Mouse (Mus musculus) c-Kit-positive CD71-positive TER-119-positive erythroid progenitor cells, embryonic 14.5 days (primary cell): Measurements from ENCODE around the gene Col23a1.

Experiments
- DNase-seq: peaks from one replicate; pipeline ENCODE4 v3.0.0-alpha.2; 2013; ENCODE audit warnings: low spot score

Col23a1 gene

GRCm38 (mm10) chr11:51485051-51485521, 195.4 kb downstream of the Col23a1 start:
- no peak for DNase-seq

GRCm38 (mm10) chr11:51485775-51486464, 196.2 kb downstream of the Col23a1 start:
- DNase-seq = no peak

GRCm38 (mm10) chr11:51488813-51489212, 199.1 kb downstream of the Col23a1 start:
- no peak for DNase-seq

- no peak for DNase-seq
Observed at GRCm38 (mm10) chr11:51493421-51493820, 203.7 kb downstream of the Col23a1 start.

GRCm38 (mm10) chr11:51494178-51494577, 204.5 kb downstream of the Col23a1 start:
- no peak for DNase-seq

- no peak for DNase-seq
Observed at GRCm38 (mm10) chr11:51499776-51500175, 210.1 kb downstream of the Col23a1 start.

- no peak for DNase-seq
Observed at GRCm38 (mm10) chr11:51502431-51502851, 212.7 kb downstream of the Col23a1 start.

GRCm38 (mm10) chr11:51504946-51505345, 215.2 kb downstream of the Col23a1 start:
- DNase-seq = no peak

GRCm38 (mm10) chr11:51508053-51508452, 218.3 kb downstream of the Col23a1 start:
- no peak for DNase-seq

GRCm38 (mm10) chr11:51509211-51509610, 219.5 kb downstream of the Col23a1 start:
- DNase-seq = no peak

- no peak for DNase-seq
Observed at GRCm38 (mm10) chr11:51513019-51513418, 223.3 kb downstream of the Col23a1 start.

- DNase-seq = no peak
Observed at GRCm38 (mm10) chr11:51515346-51515745, 225.6 kb downstream of the Col23a1 start.

GRCm38 (mm10) chr11:51518100-51518499, 228.4 kb downstream of the Col23a1 start:
- no peak for DNase-seq

GRCm38 (mm10) chr11:51518585-51518984, 228.9 kb downstream of the Col23a1 start:
- DNase-seq = no peak

- no peak for DNase-seq
Observed at GRCm38 (mm10) chr11:51521440-51521839, 231.7 kb downstream of the Col23a1 start.

GRCm38 (mm10) chr11:51523215-51523614, 233.5 kb downstream of the Col23a1 start:
- DNase-seq = no peak

GRCm38 (mm10) chr11:51523625-51524024, 233.9 kb downstream of the Col23a1 start:
- no peak for DNase-seq

- DNase-seq = no peak
Observed at GRCm38 (mm10) chr11:51526631-51527161, 237.0 kb downstream of the Col23a1 start.

- no peak for DNase-seq
Observed at GRCm38 (mm10) chr11:51533128-51533533, 243.4 kb downstream of the Col23a1 start.

GRCm38 (mm10) chr11:51534314-51534713, 244.6 kb downstream of the Col23a1 start:
- DNase-seq = peak; percentile 71

- no peak for DNase-seq
Observed at GRCm38 (mm10) chr11:51538388-51538787, 248.7 kb downstream of the Col23a1 start.

GRCm38 (mm10) chr11:51538919-51539758, 249.4 kb downstream of the Col23a1 start:
- no peak for DNase-seq

- DNase-seq = peak; percentile 92
Observed at GRCm38 (mm10) chr11:51539759-51540282, 250.1 kb downstream of the Col23a1 start.
